Mouse (Mus musculus) kidney, adult 11 months (tissue): ENCODE results near the gene Pygo1.

Experiments
- DNase-seq: peaks from one replicate; pipeline ENCODE4 v3.0.0; 2022

Pygo1 gene

GRCm38 (mm10) chr9:72925021-72925934 lies at the start of gene Pygo1:
Gene Pygo1, plus strand, starts transcription at chr9:72925645.
- no peak for DNase-seq

DNA sequence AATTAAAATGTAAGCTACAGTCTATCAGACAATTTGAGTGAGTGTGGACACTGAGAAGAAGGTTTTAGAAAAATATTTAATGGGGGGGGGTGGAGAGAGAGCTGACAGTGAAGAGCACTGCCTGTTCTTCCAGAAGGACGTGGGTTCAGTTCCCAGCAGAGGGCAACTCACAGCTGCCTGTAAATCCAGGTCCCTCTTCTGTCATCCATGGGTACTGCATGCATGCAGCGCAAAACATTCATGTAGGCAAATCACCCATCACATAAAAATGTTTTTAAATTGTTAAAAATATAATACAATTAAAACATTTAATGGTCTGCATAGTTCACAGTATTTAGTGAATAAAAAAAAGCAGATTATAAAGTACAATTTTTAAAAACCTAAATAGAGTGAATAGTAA lies 49.6 kb upstream of the Pygo1 start:
- no peak for DNase-seq

- no peak for DNase-seq
Observed at GRCm38 (mm10) chr9:72877905-72878304, 47.5 kb upstream of the Pygo1 start.

DNA sequence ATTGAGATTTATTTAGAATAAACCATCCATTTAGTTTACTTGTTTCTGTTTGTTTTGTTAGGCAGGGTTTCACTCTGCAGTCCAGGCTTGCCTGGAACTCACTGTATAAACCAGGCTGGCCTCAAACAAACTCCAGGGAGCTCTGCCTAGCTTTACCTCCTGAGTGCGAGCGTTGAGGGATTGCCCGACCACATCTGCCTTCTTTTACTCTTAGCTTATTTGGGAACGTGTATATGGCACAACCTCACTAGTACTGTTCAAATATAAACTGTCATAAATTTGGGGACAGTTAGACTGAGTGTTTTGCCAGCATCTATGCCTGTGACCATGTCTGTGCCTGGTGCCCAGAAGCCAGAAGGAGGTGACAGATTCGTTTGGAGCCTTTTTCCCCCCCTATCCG lies 46.8 kb upstream of the Pygo1 start:
- DNase-seq = no peak

GRCm38 (mm10) chr9:72879601-72880000 lies 45.8 kb upstream of the Pygo1 start:
- no peak for DNase-seq

GRCm38 (mm10) chr9:72880225-72880960 lies 45.1 kb upstream of the Pygo1 start:
- DNase-seq = no peak

DNA sequence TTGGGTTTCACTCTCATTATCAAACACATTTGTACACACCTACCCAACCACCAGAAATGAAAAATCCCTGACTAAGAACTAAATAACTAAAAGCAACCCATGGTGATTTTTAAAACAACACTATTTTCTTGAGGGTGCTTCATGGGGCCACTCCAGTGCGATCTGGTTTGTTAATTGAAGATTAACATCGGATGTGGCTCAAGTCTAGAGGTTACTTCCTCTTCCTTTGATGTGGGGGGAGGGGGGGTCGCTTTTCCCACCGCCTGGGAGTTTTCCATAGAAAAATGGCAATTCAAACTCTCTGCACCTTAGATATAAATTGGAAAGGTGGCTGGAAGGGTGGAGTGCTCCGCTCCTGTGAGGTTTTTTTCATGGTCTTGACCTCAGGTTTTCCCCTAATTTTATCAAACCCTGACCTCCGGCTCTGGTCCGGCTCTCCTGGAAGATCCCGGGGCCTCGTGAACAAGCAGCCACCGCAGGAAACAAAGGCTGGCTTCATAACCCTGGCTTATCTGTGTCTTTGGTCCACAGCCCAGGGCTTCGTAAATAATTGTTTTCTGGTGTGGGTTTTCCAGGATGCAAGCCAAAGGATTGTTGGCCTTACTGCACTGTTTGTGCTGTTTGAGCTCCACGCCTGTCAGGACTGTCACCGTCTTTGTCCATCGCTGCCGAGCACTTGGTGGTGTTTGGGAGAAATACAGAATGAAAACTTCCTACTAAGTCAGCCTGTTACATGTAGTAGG lies 44.2 kb upstream of the Pygo1 start:
- DNase-seq = peak; percentile 55

DNA sequence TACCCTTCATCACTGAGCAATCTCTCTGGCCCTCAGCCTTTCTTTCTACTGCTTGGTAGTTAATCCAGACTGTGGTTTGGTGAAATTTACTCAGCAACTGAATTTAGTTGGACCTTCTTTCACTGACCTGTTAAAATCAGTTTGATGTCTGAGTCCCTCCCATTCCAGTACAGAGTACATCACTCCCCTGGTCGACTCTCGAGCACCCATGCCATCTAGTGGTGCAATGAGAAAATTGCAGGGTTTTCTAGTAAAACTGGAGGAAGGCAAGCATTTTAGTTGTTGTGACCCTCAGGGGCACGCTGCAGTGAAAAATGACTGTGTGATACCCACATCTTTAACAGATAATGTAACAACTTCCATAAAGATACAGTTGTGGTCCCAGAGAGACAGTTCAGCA lies 41.5 kb upstream of the Pygo1 start:
- DNase-seq = no peak

DNA sequence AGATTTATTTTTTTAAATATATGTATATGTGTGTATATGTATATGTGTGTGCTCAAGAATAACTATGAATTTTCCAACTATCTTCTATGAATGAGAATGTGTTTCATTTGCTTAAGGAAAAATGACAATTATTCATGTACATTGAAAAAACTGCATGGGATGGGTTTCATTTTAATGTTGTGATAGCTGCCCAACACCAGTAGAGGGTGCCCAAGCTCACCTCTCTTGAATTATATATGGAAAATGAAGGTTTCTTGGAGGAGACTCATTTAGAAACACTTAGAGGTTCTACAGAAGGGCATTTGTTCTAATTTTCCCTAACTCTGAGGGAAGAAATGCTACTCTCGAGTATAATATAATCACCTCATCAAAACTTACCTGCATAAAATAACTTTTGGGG lies 35.7 kb upstream of the Pygo1 start:
- DNase-seq = no peak

DNA sequence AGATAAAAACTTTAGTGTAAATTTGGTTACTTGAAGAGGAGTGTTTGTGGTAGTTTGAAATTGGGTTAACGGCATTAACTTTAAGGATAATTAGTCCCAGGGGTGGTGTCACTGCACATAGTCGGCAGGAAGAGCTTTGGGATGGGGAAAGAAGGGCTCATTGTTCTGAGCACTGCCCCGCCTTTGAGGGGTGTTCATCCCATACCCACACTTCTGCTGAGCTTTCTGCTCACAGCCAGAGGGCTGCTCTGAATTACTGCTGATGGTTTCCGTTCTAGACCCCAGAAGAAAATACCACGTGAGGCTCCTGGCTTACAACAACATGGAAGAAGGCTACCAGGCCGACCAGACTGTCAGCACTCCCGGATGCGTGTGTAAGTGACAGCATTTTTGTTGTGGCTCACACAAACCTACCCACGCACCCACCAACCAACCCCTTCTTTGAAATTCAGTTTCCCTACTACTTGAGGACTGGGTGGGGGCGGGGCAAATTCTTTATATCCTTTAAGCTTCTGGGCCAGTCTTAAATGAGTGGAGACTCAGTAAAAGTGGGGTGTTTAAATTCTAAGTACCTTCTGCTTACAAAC lies 34.9 kb upstream of the Pygo1 start:
- DNase-seq = no peak

GRCm38 (mm10) chr9:72892761-72893160 lies 32.7 kb upstream of the Pygo1 start:
- DNase-seq = no peak

- DNase-seq = no peak
Observed at GRCm38 (mm10) chr9:72894796-72895352, 30.6 kb upstream of the Pygo1 start.

DNA sequence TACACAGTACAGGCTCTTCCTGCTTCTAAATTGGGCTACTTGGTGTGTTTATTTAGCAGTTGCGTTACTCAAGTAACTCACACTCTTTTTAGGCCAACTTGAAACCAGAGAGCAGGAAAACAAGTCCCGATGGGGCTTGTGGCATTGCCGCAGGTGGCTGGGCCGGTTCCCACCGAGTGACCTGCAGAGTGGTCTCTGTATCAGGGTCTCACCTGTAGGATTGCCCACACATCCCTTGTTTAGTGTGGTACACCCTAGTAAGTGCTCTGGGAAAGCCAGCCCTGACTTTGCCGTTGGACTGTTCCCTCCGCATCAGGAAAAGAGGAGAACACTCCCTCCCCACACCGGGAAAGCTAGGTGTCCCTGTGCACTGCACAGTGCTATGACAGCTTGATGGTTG lies 23.4 kb upstream of the Pygo1 start:
- DNase-seq = no peak

DNA sequence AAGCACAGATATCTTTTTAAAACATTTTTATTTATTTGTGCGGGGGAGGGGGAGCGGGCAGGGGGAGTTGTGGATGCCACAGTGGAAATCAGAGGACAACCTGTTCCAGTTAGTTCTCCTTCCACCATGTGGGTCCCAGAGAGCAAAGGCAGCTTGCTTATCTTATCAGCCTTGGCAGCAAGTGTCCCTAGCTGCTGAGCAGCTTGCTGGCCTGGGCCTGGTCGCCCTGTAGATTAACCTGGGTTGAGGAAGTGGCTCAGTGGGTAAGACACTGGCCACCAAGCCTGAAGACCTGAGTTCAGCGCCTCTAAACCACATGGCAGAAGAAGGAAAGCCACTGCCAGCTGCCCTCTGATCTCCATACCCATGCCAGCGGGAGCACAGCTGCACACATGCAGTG lies 22.8 kb upstream of the Pygo1 start:
- no peak for DNase-seq

- DNase-seq = no peak
Observed at GRCm38 (mm10) chr9:72906693-72907103, 18.7 kb upstream of the Pygo1 start.

- DNase-seq = no peak
Observed at GRCm38 (mm10) chr9:72911381-72911780, 14.1 kb upstream of the Pygo1 start.

DNA sequence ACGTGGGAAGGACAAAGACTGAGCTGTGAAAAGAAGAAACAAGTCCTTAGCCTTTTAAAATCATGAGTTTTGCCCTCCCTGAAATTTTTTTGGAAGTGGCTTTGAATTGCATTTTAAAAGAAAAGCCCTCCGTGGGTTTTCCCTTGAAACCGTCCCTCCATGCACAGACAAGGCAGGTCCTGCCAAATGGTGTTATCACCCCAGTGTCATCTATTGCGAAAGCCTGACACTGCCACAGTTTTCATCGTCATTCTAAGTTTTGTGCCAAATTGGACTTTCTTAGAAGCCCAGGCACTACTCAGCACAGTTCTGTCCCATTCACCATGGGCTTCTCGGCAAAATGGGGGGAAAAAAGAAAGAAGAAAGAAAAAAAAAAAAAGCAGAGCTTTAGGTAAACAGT lies 11.9 kb upstream of the Pygo1 start:
- DNase-seq = no peak

- DNase-seq = no peak
Observed at GRCm38 (mm10) chr9:72915728-72916127, 9.7 kb upstream of the Pygo1 start.

- no peak for DNase-seq
Observed at GRCm38 (mm10) chr9:72923068-72923467, 2.4 kb upstream of the Pygo1 start.

DNA sequence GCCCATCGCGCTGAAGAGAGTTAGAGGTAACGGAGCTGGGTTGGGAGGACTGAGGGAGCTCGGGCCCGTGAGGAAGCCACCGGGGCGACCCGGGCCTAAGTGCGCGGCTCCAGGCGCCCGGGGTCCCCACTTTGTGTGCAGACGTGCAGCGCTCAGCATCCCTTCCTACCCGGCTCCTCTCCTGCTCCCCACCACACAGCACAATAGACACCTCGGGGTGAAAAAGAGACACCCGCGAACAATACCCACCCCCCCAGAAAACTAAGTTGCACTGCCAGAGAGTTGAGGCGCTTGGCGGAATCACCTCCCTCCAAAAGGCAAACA lies 452 bp downstream of the Pygo1 start:
- no peak for DNase-seq

DNA sequence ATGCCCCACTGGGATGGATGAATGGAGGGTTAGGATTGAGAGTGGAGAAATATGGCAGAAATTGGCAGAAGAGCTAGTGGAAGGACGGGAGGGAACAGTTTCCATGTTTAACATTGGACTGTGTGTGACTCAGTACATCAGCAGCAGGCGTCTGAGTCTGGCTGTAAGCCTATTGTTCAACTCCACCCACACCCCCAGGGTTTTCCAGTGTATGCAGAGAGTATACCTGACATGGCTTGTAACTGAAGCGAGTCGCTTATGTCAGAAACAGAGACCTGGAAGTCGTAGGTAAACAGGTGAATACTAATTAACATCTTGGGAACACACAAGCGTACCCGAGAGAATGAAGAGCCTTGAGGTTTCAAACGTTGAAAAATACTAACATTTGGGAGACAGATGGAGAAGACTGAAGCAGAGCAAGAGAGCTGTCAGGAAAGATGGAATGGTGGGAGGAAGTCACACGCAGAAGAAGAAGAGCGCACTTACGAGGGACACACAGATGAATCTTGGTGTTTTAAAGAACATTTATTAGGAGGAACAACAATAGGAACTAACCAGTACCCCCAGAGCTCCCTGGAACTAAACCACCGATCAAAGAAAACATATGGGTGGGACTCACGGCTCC lies 5.8 kb downstream of the Pygo1 start:
- no peak for DNase-seq

DNA sequence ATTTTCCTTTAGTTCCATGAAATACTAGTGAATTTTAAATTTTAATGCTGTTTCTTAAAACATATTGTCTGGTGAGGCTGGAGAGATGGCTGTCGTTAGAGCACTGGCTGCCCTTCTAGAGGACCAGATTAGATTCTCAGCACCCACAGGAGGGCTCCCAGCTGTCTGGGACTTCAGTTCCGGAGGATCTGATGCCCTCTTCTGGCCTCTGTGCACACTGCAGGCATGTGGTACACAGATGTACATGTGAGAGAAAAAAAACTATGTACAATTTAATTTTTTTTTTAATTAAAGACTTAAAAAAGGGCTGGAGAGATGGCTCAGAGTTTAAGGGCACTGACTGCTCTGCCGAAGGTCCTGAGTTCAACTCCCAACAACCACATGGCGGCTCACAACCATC lies 9.9 kb downstream of the Pygo1 start:
- no peak for DNase-seq
